Mouse (Mus musculus) G1E (cell line): ENCODE results near the gene Rad50. TPM values are rescaled to one million over a fixed set of nuclear protein-coding genes. Genes with fewer than 3 reads are reported as not detected.

Experiments
- ATAC-seq: 2 replicates; pipeline ENCODE4 v1.8.0; 2016; ENCODE audit warnings: mild to moderate bottlenecking; ENCODE audit not compliant: insufficient number of reproducible peaks, poor library complexity, low FRiP score, severe bottlenecking; ENCODE audit errors: extremely low read depth
- DNase-seq: peaks from one replicate; pipeline ENCODE4 v3.0.0; 2012; ENCODE audit warnings: low spot score
- H3K27me3 ChIP-seq: 2 replicates; pipeline ENCODE4 v1.6.1; 2012; ENCODE audit warnings: mild to moderate bottlenecking, low read length, inconsistent platforms; ENCODE audit not compliant: insufficient read depth
- H3K36me3 ChIP-seq: replicated peaks from 2 replicates; pipeline ENCODE3; 2012; ENCODE audit warnings: mild to moderate bottlenecking, inconsistent platforms
- H3K4me1 ChIP-seq: 2 replicates; pipeline ENCODE4 v1.6.1; 2012; ENCODE audit warnings: low read depth, low read length, inconsistent platforms, mixed read lengths; ENCODE audit not compliant: insufficient read depth
- H3K4me3 ChIP-seq: 2 replicates; pipeline ENCODE4 v1.5.1; 2012; ENCODE audit warnings: low read depth, mild to moderate bottlenecking, inconsistent platforms, low read length, moderate library complexity, mixed read lengths
- H3K9me3 ChIP-seq: replicated peaks from 2 replicates; pipeline ENCODE4 v1.6.1; 2012; ENCODE audit warnings: inconsistent platforms
- CTCF ChIP-seq: IDR thresholded peaks from 2 replicates; pipeline ENCODE4 v1.5.1; 2012; ENCODE audit warnings: low read depth, low read length, inconsistent platforms, mixed read lengths
- GATA1 ChIP-seq: IDR thresholded peaks from 2 replicates; pipeline ENCODE4 v1.6.1; 2012; ENCODE audit warnings: borderline replicate concordance, low read length, inconsistent platforms, mixed read lengths
- GATA2 ChIP-seq: IDR thresholded peaks from 2 replicates; pipeline ENCODE4 v1.6.1; 2012; ENCODE audit warnings: low read depth, low read length, inconsistent platforms, borderline replicate concordance
- POLR2AphosphoS5 ChIP-seq: IDR thresholded peaks from 2 replicates; pipeline ENCODE4 v1.6.1; 2012; ENCODE audit warnings: low read depth, low read length, inconsistent platforms; ENCODE audit not compliant: insufficient replicate concordance
- TAL1 ChIP-seq: conservative IDR thresholded peaks from 2 replicates; pipeline ENCODE4 v1.6.1; 2012; ENCODE audit warnings: low read depth, low read length, inconsistent platforms, mixed read lengths
- polyA plus RNA-seq: library from polyadenylated mRNA; stranded (reverse); fragments of >175 nt; gene quantifications from 2 replicates; pipeline ENCODE4 v1.2.3, GENCODE M21; 2012
- total RNA-seq, 2 experiments: library from RNA; stranded (forward) in 1 of 2; stranded (reverse) in 1 of 2; fragments of 200-1000 nt in 1 of 2; fragments of >200 nt in 1 of 2; fragmentation: Nextera tagmentation in 1 of 2; gene quantifications; 2 replicates each; pipeline ENCODE4 v1.2.3; 2014 to 2017

Gene Rad50
- total and polyA plus RNA-seq, 3 experiments = 16.4 to 97.2 (median 92.4) TPM

DNA sequence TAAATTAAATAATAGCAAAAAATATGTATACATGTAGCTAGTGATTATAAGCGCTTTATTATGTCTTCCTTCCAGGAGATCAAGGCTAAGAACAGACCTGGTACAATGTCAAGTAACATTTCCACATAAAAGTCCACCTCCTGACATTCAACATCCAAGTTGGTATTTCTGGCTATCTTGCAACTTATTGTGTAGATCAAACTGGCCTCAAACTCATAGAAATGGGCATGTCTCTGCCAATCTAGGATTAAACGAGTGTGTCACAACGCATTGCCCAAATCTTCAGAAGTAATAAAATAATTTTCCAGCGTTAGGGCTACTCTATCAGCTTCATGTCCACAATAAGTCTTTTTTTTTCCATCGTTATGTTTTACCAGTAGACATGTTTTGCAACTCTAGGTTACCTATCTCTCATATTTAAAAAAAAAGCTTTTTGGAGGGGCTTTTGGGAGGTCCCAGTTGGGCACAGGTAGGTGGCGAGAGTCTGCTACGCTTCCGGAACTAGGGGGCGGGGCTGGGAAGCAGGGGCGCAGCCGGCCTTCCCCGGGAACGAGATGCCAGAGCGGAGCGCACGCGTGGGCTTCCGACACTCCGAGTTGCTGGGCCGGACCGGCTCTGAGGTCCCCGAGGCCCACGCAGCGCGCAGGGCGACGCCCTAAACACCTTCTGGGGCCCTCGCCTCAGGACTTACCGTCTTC is 734 bp downstream of the Rad50 start:
- H3K4me1 ChIP-seq = peaks cover 29% of the 10 kb centered on the region
- peak; percentile 40 for DNase-seq
- peak overlapping the region; percentile 87 for H3K4me3 ChIP-seq
- no peaks in the 10 kb centered on the region for H3K27me3 ChIP-seq
- H3K36me3 ChIP-seq = peaks cover 34% of the 10 kb centered on the region
- no peaks in the 10 kb centered on the region for H3K9me3 ChIP-seq
- TF ChIP-seq CTCF (no peak), GATA2 (no peak), POLR2AphosphoS5 (no peak), GATA1 (no peak), TAL1 (no peak)
- ATAC-seq = no peak

DNA sequence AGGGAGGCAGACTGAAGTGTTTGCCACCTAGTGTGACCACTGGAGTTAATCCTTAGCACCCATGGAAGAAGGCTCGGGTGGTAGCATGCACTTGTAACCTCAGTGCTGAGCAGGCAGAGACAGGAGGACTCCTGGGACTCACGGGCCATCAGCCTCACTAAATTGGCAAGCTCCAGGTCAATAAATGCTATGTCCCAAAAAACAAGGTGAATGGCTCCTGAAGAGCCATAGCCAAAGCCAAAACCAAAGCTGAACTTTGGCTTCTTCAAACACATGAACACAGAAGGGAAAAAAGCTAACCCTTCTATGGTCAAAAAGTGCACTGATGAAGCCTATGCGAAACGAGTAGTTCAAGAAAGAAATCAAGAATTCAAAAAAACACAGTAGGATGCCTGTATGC is 7.8 kb downstream of the Rad50 start:
- Histone ChIP-seq H3K4me1 (peaks cover 8% of the 10 kb centered on the region), H3K9me3 (no peaks in the 10 kb centered on the region), H3K27me3 (no peaks in the 10 kb centered on the region), H3K36me3 (peaks cover 93% of the 10 kb centered on the region), H3K4me3 (no peak overlapping the region)
- DNase-seq = no peak
- TF ChIP-seq TAL1 (no peak), CTCF (no peak), GATA2 (no peak), GATA1 (no peak), POLR2AphosphoS5 (no peak)
- no peak for ATAC-seq

DNA sequence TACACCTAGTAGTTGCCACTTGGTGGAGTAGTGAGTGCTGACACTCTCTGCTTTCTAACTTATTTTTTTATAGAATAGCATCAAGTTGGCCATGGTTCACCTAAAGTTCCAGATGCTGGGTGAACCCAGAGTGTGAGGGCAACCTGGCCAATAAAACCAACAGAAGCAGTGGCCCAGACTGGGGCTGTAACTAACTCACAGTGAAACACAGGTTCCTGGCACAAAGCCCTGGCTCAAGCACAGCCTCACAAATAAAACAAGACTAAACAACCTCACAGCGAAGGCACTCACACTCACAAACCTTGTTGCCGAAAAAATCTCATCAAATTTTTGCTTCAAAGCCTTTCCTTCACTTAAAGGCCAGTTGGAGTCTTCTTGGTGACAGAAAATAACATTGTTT is 8.6 kb downstream of the Rad50 start:
- TF ChIP-seq POLR2AphosphoS5 = no peak
- no peak for TF ChIP-seq GATA1
- no peak for TF ChIP-seq CTCF
- no peak for TF ChIP-seq GATA2
- TF ChIP-seq TAL1 = no peak
- H3K36me3 ChIP-seq = peaks cover 92% of the 10 kb centered on the region
- ATAC-seq = no peak
- peaks cover 6% of the 10 kb centered on the region for H3K4me1 ChIP-seq
- H3K4me3 ChIP-seq = no peak overlapping the region
- no peaks in the 10 kb centered on the region for H3K27me3 ChIP-seq
- H3K9me3 ChIP-seq = no peaks in the 10 kb centered on the region
- no peak for DNase-seq

DNA sequence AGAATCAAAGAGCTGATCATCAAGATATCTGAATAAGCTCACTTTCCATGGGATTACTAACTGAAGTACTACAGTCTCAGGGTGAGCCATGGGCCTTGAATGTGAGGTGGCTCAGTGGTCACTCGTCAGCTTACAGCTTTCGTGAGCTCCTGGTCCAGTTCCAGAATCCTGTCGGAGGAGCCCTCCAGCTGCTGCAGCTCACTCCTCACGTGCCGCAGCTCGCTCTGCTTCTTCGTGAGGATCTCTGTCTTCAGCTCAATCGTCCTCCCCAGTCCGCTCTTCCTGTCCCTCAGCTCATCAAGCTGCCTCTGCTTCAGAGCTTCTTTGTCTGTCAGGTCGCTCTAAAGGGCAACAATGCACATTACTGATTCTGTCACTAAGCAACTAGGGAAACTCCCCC is 15.1 kb downstream of the Rad50 start:
- no peak for TF ChIP-seq POLR2AphosphoS5
- TF ChIP-seq CTCF = no peak
- TF ChIP-seq TAL1 = no peak
- no peak for TF ChIP-seq GATA2
- no peak for TF ChIP-seq GATA1
- Histone ChIP-seq H3K4me3 (no peak overlapping the region), H3K36me3 (peaks cover 67% of the 10 kb centered on the region), H3K9me3 (no peaks in the 10 kb centered on the region), H3K4me1 (no peaks in the 10 kb centered on the region), H3K27me3 (no peaks in the 10 kb centered on the region)
- no peak for DNase-seq
- no peak for ATAC-seq

DNA sequence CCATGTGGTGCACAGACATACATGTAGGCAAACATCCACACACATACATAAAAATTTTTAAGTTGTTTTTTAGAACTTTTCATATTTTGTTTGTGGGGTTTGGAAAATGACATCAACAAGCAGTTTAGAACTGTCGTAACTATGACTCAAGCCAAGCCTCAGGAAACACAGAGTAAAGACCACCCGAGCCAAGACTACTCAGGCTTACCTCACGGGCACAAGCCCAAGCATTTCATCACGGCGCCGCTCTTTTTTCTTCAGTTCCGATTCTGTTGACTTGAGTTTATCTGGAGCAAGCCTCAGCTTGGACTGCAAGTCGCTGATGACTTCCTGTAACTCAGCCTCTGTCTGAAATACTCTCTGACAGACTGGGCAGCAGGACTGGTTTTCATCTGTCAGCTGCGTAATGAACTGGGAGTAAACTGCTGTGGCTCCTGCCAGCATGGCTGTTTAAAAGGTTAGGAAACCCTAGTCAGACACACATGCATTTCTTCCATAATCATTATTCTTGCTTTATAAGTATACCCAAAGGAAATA is 24.1 kb downstream of the Rad50 start:
- Histone ChIP-seq H3K4me1 (peaks cover 7% of the 10 kb centered on the region), H3K4me3 (no peak overlapping the region), H3K27me3 (no peaks in the 10 kb centered on the region), H3K9me3 (no peaks in the 10 kb centered on the region), H3K36me3 (peaks cover 91% of the 10 kb centered on the region)
- no peak for DNase-seq
- TF ChIP-seq POLR2AphosphoS5 (no peak), GATA1 (no peak), TAL1 (no peak), GATA2 (no peak), CTCF (no peak)
- ATAC-seq = no peak

DNA sequence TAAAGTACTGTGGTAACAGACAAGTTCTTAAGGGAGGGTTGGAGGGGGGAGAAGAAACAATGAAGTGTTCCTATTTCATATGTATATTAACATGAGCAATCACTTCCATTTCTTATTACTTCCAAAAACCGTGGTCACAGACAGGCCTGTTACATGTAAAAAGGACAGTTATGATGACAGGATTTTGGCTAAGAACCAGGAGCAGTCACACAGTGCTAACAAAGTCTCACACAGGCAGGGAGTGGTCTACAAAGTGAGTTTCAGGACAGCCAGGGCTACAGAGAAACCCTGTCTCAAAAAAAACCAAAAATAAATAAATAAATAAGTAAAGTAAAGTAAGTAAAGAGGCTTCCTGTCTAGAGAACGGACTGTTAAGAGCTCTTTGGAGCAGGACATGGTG is 24.9 kb downstream of the Rad50 start:
- H3K36me3 ChIP-seq = peaks cover 92% of the 10 kb centered on the region
- no peak for TF ChIP-seq GATA1
- no peak for TF ChIP-seq CTCF
- TF ChIP-seq GATA2 = no peak
- TF ChIP-seq POLR2AphosphoS5 = no peak
- TF ChIP-seq TAL1 = no peak
- ATAC-seq (no peak), DNase-seq (no peak)
- H3K4me3 ChIP-seq = no peak overlapping the region
- H3K9me3 ChIP-seq = no peaks in the 10 kb centered on the region
- no peaks in the 10 kb centered on the region for H3K27me3 ChIP-seq
- H3K4me1 ChIP-seq = peaks cover 7% of the 10 kb centered on the region

DNA sequence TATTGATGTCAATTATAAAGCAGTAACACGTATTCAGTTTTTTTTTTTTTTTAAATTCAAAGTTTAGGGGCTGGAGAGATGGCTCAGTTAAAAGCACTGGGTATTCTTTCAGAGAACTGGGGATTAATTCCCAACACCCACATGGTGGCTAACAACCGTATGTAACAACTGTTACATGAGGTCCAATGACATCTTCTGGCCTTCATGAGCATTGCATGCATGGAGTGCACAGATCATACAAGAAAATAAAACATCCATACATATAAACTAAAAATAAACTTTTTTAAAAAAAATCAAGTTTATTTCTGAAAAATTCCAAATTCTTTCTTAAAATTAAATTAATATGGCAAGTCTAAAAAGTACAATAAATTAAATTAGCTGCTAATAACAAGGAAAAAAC is 25.4 kb downstream of the Rad50 start:
- ATAC-seq (no peak), DNase-seq (no peak)
- peaks cover 92% of the 10 kb centered on the region for H3K36me3 ChIP-seq
- H3K9me3 ChIP-seq = no peaks in the 10 kb centered on the region
- no peak overlapping the region for H3K4me3 ChIP-seq
- no peak for TF ChIP-seq GATA2
- no peak for TF ChIP-seq POLR2AphosphoS5
- no peak for TF ChIP-seq CTCF
- TF ChIP-seq TAL1 = no peak
- TF ChIP-seq GATA1 = no peak
- peaks cover 7% of the 10 kb centered on the region for H3K4me1 ChIP-seq
- H3K27me3 ChIP-seq = no peaks in the 10 kb centered on the region
